Mouse (Mus musculus) macrophage (primary cell): ENCODE measurements around the gene Lrrc15. TPM values are rescaled to one million over a fixed set of nuclear protein-coding genes. Genes with fewer than 3 reads are reported as not detected.

Experiments
- H3K27ac ChIP-seq: fragments of 350-480 bp; formaldehyde crosslinking; 2 replicates; pipeline ENCODE4 v1.9.0; 2021
- H3K36me3 ChIP-seq: fragments of 350-480 bp; formaldehyde crosslinking; 2 replicates; pipeline ENCODE4 v1.9.0; 2021; ENCODE audit errors: inconsistent target
- H3K4me3 ChIP-seq: fragments of 350-480 bp; formaldehyde crosslinking; 2 replicates; pipeline ENCODE4 v1.9.0; 2021; ENCODE audit errors: inconsistent target
- H3K79me2 ChIP-seq: fragments of 350-480 bp; formaldehyde crosslinking; 2 replicates; pipeline ENCODE4 v1.9.0; 2021; ENCODE audit errors: inconsistent target
- WGBS: methylation state at CpG from one replicate; pipeline ENCODE4 v1.1.7; 2026; ENCODE audit warnings: inconsistent platforms; ENCODE audit not compliant: missing documents; 5-methylcytosine and 5-hydroxymethylcytosine counted together
- polyA plus RNA-seq: library from polyadenylated mRNA; stranded (reverse); fragments of 250-400 nt; gene quantifications from 3 replicates; pipeline ENCODE4 v1.2.4, GENCODE M21; 2018; ENCODE audit warnings: inconsistent platforms

Lrrc15 gene
- polyA plus RNA-seq, 1 experiment from 2014 or later, result not detected

DNA sequence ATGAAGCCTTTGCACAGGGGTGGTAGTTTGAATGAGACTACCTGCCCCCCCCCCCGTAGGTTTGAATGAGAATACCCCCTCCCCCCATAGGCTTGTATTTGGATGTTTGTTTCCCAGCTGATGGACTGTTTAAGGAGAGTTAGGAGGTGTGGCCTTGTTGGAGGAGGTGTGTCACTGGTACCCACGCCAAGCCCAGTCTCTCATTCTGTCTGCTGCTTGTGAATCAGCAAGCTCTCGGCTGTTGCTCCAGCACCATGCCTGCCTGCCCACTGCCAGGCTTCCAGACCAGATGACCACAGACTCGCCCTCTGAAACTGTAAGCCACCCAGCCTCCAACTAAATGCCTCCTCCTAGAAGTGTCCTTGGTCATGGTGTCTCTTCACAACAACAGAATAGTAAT, 19.9 kb downstream of the Lrrc15 start:
- 70% methylated on average over 4 of the region's 4 CpGs for WGBS
- Histone ChIP-seq H3K79me2 (no peaks in the 10 kb centered on the region), H3K4me3 (no peak overlapping the region), H3K36me3 (no peaks in the 10 kb centered on the region), H3K27ac (no peak overlapping the region)

DNA sequence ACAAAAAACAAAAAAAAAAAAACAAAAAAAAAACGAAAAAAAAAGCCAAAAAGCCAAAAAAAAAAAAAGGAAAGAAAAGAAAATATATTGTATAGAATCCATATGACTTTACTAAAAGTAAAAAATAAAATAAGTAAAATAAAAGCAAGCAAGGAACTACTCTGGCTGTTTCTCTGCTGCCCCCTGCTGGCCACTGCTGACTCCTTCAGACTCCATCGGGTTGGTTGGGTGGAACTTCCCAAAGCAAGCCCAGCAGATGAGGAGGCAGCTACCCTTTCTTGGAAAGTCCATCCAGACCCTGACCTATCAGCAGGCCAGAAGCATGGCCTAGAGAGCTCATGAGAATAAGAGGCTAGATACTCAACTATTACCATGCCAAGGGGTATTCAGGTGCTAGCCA, 20.4 kb downstream of the Lrrc15 start:
- no peak overlapping the region for H3K27ac ChIP-seq
- no peak overlapping the region for H3K4me3 ChIP-seq
- H3K36me3 ChIP-seq, result no peaks in the 10 kb centered on the region
- H3K79me2 ChIP-seq, result no peaks in the 10 kb centered on the region
- 0% methylated on average over 2 of the region's 2 CpGs for whole genome bisulfite sequencing

DNA sequence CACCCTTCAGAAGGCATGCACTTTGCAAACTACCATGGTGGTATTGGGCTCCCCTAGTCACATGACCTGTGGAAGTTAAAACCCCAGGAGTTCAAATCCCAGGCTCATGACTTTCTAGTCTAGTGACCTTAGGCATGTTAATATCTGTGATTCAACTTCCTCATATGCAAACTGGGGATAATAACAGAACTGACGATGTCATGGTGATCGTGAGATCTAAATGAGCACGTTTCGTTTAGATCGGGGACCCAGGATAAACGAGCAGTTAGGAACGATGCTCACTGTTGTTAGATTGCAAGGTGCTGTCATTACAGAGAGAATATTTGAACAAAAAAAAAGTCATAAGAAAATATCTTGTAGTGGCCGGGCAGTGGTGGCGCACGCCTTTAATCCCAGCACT, 20.9 kb downstream of the Lrrc15 start:
- Histone ChIP-seq H3K36me3 (no peaks in the 10 kb centered on the region), H3K27ac (no peak overlapping the region), H3K79me2 (no peaks in the 10 kb centered on the region), H3K4me3 (no peak overlapping the region)
- 55% methylated on average over 7 of the region's 10 CpGs for WGBS

GRCm38 (mm10) chr16:30261341-30261740, 21.7 kb downstream of the Lrrc15 start:
- H3K36me3 ChIP-seq, result no peaks in the 10 kb centered on the region
- no peaks in the 10 kb centered on the region for H3K79me2 ChIP-seq
- H3K27ac ChIP-seq, result no peak overlapping the region
- 93% methylated on average over 9 of the region's 9 CpGs for WGBS
- H3K4me3 ChIP-seq, result no peak overlapping the region

DNA sequence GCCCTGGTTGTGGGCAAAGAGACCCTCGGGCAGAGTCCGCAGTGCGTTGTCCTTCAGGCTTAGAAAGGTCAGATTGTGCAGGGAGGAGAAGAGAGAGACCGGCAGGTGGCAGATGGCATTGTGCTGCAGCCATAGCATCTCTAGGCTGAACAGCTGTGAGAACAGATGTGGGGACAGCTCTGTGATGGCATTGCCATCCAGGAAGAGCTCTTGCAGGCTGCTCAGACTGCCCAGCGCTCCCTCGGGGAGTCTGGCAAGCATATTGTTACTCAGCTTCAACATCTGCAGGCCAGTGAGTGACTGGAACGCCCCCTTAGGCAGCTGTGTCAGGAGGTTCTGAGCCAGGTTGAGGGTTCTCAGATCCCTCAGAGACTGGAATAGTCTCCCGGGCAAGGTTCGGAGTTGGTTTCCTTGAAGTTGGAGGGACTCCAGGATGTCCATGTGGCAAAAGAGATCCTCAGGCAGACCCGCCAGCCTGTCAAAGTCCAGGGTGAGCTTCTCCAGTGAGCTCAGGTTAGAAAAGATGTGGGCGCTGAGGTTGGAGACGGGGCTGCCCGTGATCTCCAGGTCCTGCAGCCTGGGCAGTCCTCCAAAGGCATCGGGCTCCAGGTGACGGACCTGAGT, 22.9 kb downstream of the Lrrc15 start:
- Histone ChIP-seq H3K79me2 (no peaks in the 10 kb centered on the region), H3K27ac (no peak overlapping the region), H3K4me3 (no peak overlapping the region), H3K36me3 (no peaks in the 10 kb centered on the region)
- 92% methylated on average over 15 of the region's 15 CpGs for WGBS

- WGBS, result 85% methylated on average over 10 of the region's 10 CpGs
These were observed 23.6 kb downstream of the Lrrc15 start for GRCm38 (mm10) chr16:30259444-30259843.

DNA sequence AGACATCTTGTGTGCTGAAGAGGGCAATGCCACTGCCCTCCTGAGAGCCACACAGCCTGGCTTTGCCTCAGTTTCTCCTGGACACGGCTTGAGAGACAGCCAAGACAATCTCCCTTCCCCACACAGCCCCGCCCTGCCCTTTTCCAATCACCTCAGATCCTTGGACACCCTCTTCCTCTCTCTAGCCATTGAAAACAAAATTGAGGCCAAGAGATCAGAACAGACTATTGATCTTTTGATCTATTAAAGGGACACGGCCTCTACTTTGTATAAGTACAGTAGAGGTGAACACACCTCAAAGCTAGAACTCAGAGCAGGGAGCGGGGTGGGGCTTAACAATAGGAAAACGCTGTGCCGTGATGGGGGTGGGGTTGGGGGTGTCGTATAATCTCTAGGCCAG, 24.6 kb downstream of the Lrrc15 start:
- Histone ChIP-seq H3K4me3 (no peak overlapping the region), H3K79me2 (no peaks in the 10 kb centered on the region), H3K36me3 (no peaks in the 10 kb centered on the region), H3K27ac (no peak overlapping the region)
- 84% methylated on average over 7 of the region's 7 CpGs for WGBS

More at GRCm38 (mm10) chr16:30259444-30259843, 23.6 kb downstream of the Lrrc15 start:
- no peak overlapping the region for H3K4me3 ChIP-seq
- no peaks in the 10 kb centered on the region for H3K79me2 ChIP-seq
- no peak overlapping the region for H3K27ac ChIP-seq
- H3K36me3 ChIP-seq, result no peaks in the 10 kb centered on the region

DNA sequence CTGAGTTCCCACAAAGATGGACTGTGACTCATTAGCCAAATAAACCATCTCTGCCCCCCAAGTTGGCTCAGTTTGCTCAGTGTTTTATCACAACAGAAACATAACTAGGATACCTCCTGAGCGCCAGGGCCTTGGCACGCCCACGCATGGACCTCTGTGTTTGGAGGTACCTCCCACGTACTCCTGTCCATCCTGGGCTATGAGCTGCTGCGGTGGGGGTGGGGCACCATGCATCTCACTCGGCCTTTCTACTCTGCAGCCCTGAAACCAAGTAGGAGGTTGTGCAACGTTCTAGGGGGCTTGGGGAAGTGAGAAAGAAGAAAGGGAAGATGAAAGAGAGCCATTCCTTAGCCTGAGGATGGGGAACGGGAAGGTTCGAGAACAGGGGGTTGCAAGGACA, 25.3 kb downstream of the Lrrc15 start:
- Histone ChIP-seq H3K4me3 (no peak overlapping the region), H3K27ac (no peak overlapping the region), H3K79me2 (no peaks in the 10 kb centered on the region), H3K36me3 (no peaks in the 10 kb centered on the region)
- 18% methylated on average over 9 of the region's 9 CpGs for WGBS

DNA sequence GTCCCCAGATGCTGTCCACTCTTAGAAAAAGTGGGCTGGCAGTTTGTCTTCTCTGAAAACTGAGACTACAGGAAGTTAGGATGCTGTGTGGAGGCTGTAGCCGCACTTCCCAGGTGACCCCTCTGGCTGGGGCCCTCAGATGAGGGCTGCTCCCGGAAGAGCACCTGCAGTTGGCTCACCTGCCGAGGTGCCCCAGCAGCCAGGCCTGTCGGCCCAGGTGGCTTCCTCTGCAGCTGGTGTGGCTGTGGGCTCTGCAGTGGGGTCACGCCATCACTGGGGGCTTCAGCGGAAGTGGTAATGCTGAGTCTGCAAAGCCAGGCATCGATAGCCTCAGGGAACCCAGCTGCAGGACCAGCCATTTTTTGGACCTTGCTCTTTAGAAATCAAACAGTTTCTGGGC, 28.0 kb downstream of the Lrrc15 start:
- Histone ChIP-seq H3K27ac (no peak overlapping the region), H3K4me3 (no peak overlapping the region), H3K79me2 (no peaks in the 10 kb centered on the region), H3K36me3 (no peaks in the 10 kb centered on the region)
- 82% methylated on average over 7 of the region's 7 CpGs for WGBS

GRCm38 (mm10) chr16:30253900-30254299, 29.2 kb downstream of the Lrrc15 start:
- no peak overlapping the region for H3K4me3 ChIP-seq
- no peaks in the 10 kb centered on the region for H3K36me3 ChIP-seq
- H3K79me2 ChIP-seq, result no peaks in the 10 kb centered on the region
- WGBS, result 88% methylated on average over 9 of the region's 9 CpGs
- H3K27ac ChIP-seq, result no peak overlapping the region

- H3K27ac ChIP-seq, result no peak overlapping the region
- H3K36me3 ChIP-seq, result no peaks in the 10 kb centered on the region
- WGBS, result 96% methylated on average over 4 of the region's 4 CpGs
- no peak overlapping the region for H3K4me3 ChIP-seq
- H3K79me2 ChIP-seq, result no peaks in the 10 kb centered on the region
These were observed 29.7 kb downstream of the Lrrc15 start for GRCm38 (mm10) chr16:30253374-30253773.

- H3K36me3 ChIP-seq, result no peaks in the 10 kb centered on the region
- H3K79me2 ChIP-seq, result no peaks in the 10 kb centered on the region
- H3K27ac ChIP-seq, result no peak overlapping the region
- 3% methylated on average over 21 of the region's 21 CpGs for WGBS
- peak overlapping the region; percentile 13 for H3K4me3 ChIP-seq
These were observed 31.0 kb downstream of the Lrrc15 start for GRCm38 (mm10) chr16:30252003-30252418.

GRCm38 (mm10) chr16:30244037-30244700, 38.9 kb downstream of the Lrrc15 start:
- WGBS, result 90% methylated on average over 12 of the region's 12 CpGs
- H3K36me3 ChIP-seq, result no peaks in the 10 kb centered on the region
- no peak overlapping the region for H3K4me3 ChIP-seq
- H3K27ac ChIP-seq, result no peak overlapping the region
- no peaks in the 10 kb centered on the region for H3K79me2 ChIP-seq

- no peaks in the 10 kb centered on the region for H3K79me2 ChIP-seq
- 76% methylated on average over 2 of the region's 2 CpGs for WGBS
- H3K4me3 ChIP-seq, result no peak overlapping the region
- no peak overlapping the region for H3K27ac ChIP-seq
- no peaks in the 10 kb centered on the region for H3K36me3 ChIP-seq
These were observed 41.4 kb downstream of the Lrrc15 start for GRCm38 (mm10) chr16:30241623-30242022.

GRCm38 (mm10) chr16:30238791-30239190, 44.3 kb downstream of the Lrrc15 start:
- Histone ChIP-seq H3K27ac (no peak overlapping the region), H3K79me2 (no peaks in the 10 kb centered on the region), H3K36me3 (no peaks in the 10 kb centered on the region), H3K4me3 (no peak overlapping the region)
- 82% methylated on average over 6 of the region's 6 CpGs for WGBS
